Mouse (Mus musculus) retina, postnatal 7 days (tissue): ENCODE measurements around the gene R3hcc1l.

Source experiments
- DNase-seq: peaks from one replicate; pipeline ENCODE4 v3.0.0-alpha.2; 2012; ENCODE audit warnings: low read depth, low spot score

The R3hcc1l gene

DNA sequence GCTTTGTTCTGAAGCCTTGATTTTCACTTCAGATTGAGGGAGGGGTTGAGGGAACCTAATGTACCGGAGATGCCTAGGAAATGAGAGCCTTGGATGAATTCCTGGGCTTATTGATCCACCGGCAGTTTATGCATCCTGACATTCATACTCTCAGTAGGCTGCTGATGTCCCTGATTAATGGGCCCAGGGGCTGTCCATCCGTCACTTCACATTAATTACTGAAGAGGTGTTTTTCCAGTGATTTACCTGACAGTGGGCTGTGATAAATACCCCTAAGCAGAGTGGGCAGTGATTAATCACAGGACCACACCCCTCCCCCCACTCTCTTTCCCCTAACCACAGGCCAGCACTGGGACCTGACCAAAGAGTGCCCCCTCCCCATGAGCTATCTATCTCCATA, 22.1 kb downstream of the R3hcc1l start:
- DNase-seq, result no peak

GRCm38 (mm10) chr19:42558701-42559100, 40.1 kb downstream of the R3hcc1l start:
- no peak for DNase-seq

DNA sequence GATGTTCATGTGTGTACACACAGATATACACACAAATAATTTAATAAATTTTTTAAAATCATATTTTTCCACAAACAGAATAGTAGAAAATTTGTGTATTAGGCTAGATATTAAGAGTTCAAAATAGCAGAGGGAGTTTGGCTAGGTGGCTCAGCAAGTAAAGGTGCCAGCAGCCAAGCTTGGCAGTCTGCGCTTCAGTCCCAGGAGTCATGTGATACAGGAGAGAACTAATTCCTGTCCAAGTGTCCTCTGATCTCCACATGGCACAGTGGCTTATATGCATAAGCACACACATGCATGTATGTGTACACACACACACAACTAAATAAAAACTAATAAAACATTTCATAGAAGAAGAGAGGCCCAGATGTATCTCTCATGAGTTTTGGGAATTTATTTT, 43.4 kb downstream of the R3hcc1l start:
- no peak for DNase-seq

- DNase-seq, result no peak
These were observed 44.4 kb downstream of the R3hcc1l start for GRCm38 (mm10) chr19:42562981-42563380.

DNA sequence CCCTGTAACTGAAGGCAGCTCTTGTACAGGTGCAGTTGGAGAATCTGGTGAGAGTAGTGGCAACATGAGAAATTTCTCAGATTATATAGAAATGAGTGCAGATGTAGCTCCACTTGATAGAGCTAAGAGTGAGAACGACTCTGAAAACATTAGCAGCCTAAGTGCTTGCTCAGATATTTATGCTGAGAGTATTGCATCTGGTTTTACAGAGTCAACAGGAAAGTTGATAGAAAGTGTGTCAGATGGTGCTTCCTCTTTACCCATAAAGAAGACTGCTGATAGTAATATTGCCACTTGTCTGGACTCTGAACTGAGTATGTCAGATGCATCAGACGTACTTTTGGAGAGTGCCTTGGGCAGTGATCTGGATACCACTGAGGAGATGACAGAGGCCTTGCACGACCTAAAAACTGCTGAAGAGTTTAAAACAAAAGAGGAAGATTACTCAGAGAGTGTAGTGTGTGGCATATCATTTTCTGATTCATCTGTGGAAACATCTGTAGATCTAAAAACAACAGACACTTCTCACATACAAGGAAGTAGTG, 45.2 kb downstream of the R3hcc1l start:
- DNase-seq, result no peak

GRCm38 (mm10) chr19:42566283-42567019, 47.9 kb downstream of the R3hcc1l start:
- no peak for DNase-seq

DNA sequence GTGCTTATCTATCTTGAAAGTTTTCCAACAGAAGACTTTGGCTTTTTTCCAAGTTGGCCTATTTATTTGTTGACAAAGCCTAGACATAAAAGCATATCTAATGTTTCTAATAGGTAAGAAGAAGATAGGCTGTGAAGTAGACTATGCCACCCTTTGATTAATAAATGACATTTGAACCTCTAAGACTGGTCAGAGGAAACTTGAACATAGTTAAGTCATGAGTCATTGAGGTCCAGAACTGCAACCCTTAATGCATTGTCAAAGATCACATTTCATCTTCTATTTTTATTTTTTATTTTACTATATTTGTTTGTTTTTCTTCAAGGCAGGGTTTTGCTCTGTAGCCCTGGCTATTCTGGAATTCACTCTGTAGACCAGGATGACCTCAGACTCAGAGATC, 48.5 kb downstream of the R3hcc1l start:
- no peak for DNase-seq

DNA sequence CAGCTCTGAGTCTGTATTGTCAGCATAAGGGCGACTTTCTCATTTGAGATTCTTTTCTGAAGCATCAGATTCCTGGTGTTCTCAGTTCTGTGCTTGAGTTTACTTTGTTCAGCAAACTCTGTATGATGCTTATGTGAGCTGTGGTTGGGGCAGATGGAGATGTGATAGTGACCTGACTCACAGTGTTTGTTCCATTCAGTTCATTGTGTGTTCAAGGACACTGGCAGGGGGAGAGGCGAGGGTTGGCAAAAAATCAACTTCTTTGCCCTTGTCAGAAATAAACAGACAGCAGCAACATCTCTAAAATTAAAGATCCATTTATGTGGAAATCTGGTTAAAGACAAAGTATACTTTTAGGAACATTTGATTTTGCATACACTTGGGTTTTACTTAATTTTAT, 50.5 kb downstream of the R3hcc1l start:
- no peak for DNase-seq

DNA sequence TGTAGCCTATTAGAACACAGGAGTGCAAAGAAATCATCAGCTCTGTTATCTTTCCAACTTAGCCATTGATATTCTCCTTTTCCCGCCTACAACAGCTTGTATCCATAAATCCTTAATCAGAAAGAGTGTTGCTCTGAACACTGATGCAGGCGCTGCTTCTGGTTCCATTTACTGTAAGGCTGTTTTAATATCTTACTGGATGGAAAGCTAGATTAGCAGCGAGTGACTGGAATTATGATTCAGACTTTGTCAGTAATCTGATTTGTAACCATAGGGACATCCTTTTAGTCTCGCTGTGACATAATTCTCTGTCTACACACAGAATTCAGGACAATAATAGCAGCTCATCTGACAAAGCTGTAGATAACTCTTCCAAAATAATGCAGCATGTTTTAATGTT, 52.7 kb downstream of the R3hcc1l start:
- peak; percentile 75 for DNase-seq

- DNase-seq, result no peak
These were observed 56.8 kb downstream of the R3hcc1l start for GRCm38 (mm10) chr19:42575317-42575716.

DNA sequence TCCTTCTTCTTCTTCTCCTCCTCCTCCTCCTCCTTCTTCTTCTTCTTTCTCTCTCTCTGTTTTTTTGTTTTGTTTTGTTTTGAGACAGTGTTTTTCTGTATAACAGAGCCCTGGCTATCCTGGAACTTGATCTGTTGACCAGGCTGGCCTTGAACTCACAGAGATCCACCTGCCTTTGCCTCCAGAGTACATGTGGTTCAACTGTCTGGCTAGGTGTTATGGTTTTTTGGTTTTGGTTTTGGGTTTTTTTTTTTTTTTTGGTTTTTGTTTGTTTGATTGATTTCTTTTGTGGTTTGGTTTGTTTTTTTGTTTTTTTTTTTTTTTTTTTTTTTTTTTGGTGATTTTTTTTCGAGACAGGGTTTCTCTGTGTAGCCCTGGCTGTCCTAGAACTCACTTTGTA, 58.3 kb downstream of the R3hcc1l start:
- DNase-seq, result no peak

DNA sequence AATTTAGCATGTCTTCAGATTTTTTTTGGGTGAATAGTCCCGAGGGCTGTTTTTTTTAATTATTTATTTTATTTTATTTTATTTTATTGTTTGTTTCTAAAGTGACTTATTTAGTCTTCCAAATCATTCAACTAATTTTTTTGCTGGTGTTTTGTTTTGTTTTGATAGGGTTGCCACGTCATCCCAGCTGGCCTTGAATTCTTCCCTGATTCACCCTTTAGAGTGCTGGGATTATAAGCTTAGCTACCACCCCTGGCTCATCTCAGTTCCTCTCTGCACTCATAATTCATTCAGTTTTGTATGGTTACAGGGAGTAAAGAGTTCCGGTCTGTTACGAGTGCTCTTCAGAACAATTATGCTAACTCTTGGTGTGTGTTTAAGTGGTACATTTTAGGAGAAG, 60.1 kb downstream of the R3hcc1l start:
- no peak for DNase-seq

GRCm38 (mm10) chr19:42580701-42581100, 62.1 kb downstream of the R3hcc1l start:
- no peak for DNase-seq

DNA sequence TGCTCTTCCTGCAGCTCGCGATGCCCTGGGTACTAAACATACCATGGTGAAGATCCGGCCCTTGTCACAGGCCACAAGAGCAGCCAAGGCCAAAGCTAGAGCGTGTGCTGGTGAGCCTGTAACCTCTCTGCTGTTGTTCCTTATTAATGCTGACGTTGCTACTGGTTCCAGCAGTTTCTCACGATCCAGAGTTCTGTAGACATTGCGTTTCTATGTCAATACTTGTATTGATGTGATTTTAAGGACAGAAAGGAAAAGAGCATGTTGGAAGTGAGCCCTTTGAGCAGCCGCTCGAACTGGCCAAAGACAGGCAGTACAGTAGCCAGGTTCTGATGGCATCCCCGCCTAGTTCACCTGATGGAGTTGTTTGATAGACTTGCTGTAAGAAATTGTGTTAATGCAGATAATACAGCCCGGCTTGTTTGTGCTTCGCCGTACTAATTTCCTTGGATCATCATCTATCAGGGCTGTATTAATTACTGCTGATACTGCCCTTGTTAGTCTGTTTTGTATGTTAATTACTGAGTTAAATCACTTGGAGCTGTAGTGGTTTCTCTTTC, 64.3 kb downstream of the R3hcc1l start:
- DNase-seq, result no peak

DNA sequence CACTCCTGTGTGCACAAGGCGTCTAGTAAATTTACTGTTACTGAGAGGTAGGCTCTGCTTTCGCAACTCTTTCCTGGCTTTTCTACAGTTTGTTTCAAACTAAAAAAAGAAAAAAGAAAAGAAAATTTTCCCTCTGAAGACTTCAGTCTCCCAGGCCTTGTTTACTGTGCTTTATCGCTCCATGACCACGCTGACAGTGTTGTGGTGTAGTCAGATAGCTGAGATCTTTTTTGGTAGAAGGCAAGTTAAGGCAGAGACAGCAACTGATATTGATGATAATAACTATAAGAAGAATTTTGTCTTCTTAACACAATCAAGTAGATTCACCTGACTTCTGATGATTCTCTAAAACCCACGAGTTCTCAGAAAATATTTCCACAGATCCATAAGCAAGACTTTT, 65.1 kb downstream of the R3hcc1l start:
- no peak for DNase-seq

GRCm38 (mm10) chr19:42584188-42584587, 65.6 kb downstream of the R3hcc1l start:
- no peak for DNase-seq

GRCm38 (mm10) chr19:42587704-42588103, 69.1 kb downstream of the R3hcc1l start:
- DNase-seq, result no peak

DNA sequence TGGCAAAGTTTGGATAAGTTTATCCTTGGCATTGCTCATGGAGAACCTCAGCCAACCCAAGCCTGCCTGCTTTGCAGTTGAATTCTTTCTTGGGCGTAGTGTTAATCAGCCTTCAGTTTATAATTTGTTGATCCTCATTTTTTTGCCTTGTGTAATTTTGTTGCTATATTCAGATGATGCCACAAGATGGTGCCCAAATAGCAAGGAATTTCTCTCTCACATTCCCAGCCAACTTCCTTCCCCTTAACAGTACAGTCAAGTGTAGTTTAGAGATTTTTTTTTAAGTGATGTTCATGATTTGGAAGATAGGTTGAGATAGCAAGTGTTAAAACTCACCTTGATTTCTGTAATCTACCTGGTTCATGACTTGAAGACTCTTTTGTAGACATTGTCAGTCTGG, 70.7 kb downstream of the R3hcc1l start:
- no peak for DNase-seq

GRCm38 (mm10) chr19:42591534-42591933, 73.0 kb downstream of the R3hcc1l start:
- no peak for DNase-seq

GRCm38 (mm10) chr19:42593456-42593855, 74.9 kb downstream of the R3hcc1l start:
- no peak for DNase-seq

DNA sequence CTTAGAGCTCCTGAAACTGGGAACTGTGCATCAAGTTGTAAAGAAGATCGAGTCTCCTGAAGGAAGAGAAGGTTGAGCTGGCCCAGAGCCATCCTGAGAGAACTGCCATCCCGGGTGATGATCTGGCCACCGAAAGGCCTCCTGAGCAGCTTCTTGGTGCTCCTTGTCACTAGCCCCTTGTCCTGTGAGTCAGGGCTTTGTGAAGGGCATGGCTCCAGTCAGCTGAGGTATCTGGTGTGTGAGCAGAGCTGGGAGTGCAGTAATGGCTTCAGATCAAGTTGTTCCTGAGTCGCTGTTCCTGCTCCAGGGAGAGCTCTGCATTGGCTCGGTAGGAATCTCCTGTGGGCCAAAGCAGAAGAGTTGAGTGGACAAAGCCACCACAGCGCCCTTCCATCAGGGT, 76.5 kb downstream of the R3hcc1l start:
- DNase-seq, result no peak

GRCm38 (mm10) chr19:42597286-42597685, 78.7 kb downstream of the R3hcc1l start:
- no peak for DNase-seq

DNA sequence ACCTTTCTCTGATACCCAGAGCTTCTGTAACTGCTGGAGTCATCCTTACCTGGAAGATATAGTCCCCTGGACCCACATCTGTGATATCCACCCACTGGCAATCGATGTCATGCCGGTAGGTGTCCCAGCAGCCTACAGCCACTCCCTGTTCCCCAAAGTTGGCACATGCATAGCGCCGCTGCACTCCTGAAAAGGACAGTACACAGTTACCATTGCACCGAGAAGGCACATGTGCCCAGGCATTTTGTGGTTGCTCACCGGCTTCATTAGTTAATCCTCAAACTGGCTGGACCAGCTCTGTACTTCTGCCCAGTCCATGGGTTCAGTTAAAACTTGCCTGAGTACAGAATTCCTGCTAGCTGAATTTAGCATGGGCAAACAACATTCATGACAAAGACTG, 79.3 kb downstream of the R3hcc1l start:
- DNase-seq, result no peak
